Mouse (Mus musculus): Measurements from ENCODE around the gene Topaz1. TPM values are rescaled to one million over a fixed set of nuclear protein-coding genes. Genes with fewer than 3 reads are reported as not detected.

Topaz1 gene
- polyA plus RNA-seq (2021; fragmentation: Nextera tagmentation) = not detected in 2 replicates
- long read RNA-seq, experiment 1 = 0 reads
- long read RNA-seq, experiment 2 = 0 reads

GRCm38 (mm10) chr9:122747060-122747459 lies at the start of gene Topaz1:
TSS of gene Topaz1 (plus strand) at chr9:122747346.

GRCm38 (mm10) chr9:122805053-122805844 lies 58.1 kb downstream of the Topaz1 start, which contains the start of gene Tcaim:
TSS of gene Tcaim (plus strand) at chr9:122805539.

DNA sequence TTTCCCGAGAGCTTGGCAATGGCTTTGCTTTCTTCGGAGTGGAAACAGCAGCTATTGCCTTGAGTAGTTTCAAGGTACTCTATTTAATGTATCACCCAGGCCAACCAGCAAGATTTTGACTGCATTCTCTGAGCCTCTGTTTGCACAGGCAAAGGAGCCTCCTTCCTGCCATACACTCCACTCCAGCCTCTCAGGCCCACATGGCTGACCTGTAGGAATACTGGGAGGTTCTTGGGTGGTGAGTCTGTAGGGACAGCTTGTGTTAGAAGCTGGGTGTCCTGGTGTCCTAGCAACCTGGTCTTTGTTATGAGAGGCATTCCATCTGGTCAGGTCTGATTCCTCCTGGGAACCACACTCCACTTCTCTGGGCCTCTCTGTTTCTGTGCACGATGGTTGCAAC lies 96.6 kb downstream of the Topaz1 start, which contains the start of gene Gm35549:
Gene Gm35549 (minus strand): TSS at position 276 of the 400 bp plus-strand sequence.

Other genes starting within 250 kb of the Topaz1 start
- gene Tcaim, start 58.2 kb downstream of the Topaz1 start, polyA plus RNA-seq (2021; fragmentation: Nextera tagmentation) = 10.9 and 12.9 TPM in 2 replicates
- not detected in 2 replicates for gene Gm35549, start 96.7 kb downstream of the Topaz1 start, polyA plus RNA-seq (2021; fragmentation: Nextera tagmentation)
- gene Zfp445, start 118.7 kb downstream of the Topaz1 start, polyA plus RNA-seq (2021; fragmentation: Nextera tagmentation) = 15.1 and 19.1 TPM in 2 replicates
- 0.23 and 0.25 TPM in 2 replicates for gene Zkscan7, start 138.3 kb downstream of the Topaz1 start, polyA plus RNA-seq (2021; fragmentation: Nextera tagmentation)
- 4.3 and 5.0 TPM in 2 replicates for gene Zfp105, start 175.7 kb downstream of the Topaz1 start, polyA plus RNA-seq (2021; fragmentation: Nextera tagmentation)
- gene 1110059G10Rik, start 203.7 kb downstream of the Topaz1 start, polyA plus RNA-seq (2021; fragmentation: Nextera tagmentation) = 20.8 and 29.6 TPM in 2 replicates
- gene Kif15, start 203.7 kb downstream of the Topaz1 start, polyA plus RNA-seq (2021; fragmentation: Nextera tagmentation) = 0.23 TPM in 1 of 2 replicates, not detected in the other

Measured in left cerebral cortex, adult 6 months (tissue).